Mouse (Mus musculus) G1E (cell line): ENCODE measurements at regions not wholly inside any gene's neighbourhood (a gene's known extent, or its start where the extent isn't known, plus 50 kb on each side); places are given as distances from the start of the nearest gene placed in this dataset.

Experiments used
- CTCF ChIP-seq: IDR thresholded peaks from 2 replicates; pipeline ENCODE4 v1.5.1; 2012; ENCODE audit warnings: low read depth, low read length, inconsistent platforms, mixed read lengths
- GATA1 ChIP-seq: IDR thresholded peaks from 2 replicates; pipeline ENCODE4 v1.6.1; 2012; ENCODE audit warnings: borderline replicate concordance, low read length, inconsistent platforms, mixed read lengths
- GATA2 ChIP-seq: IDR thresholded peaks from 2 replicates; pipeline ENCODE4 v1.6.1; 2012; ENCODE audit warnings: low read depth, low read length, inconsistent platforms, borderline replicate concordance
- POLR2AphosphoS5 ChIP-seq: IDR thresholded peaks from 2 replicates; pipeline ENCODE4 v1.6.1; 2012; ENCODE audit warnings: low read depth, low read length, inconsistent platforms; ENCODE audit not compliant: insufficient replicate concordance
- TAL1 ChIP-seq: conservative IDR thresholded peaks from 2 replicates; pipeline ENCODE4 v1.6.1; 2012; ENCODE audit warnings: low read depth, low read length, inconsistent platforms, mixed read lengths

DNA sequence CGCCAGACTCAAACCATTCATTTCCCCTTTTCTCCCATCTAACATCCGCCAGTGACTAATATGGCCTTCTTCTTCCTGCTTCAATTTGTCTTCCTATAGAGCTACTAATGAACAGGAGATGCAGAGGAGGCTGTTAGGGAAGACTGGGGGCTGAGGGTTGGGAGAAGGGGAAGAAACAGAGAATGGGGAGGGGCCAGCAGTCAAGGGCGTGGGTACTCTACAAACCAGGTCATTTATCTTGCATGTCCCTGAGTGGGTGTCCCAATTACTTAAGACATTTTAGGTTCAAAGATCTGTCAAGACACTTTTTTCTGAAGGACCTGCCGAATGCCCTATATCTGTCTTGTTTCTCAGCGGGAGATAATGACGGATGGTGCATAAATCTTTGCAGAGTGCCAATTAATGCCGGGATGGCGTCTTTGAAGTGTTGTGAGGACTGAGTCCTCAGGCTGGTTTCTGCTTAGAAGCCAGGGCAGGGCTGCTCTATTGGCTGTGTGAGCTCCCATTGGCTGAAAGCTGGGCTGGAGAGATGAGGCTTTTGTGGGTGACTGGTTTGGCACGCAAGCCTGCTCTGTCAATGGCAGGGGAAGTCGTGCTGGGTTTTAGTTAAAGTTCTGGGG lies 294.7 kb upstream of the Ppp2r3a start:
- TF ChIP-seq GATA1, result no peak
- TF ChIP-seq CTCF, result no peak
- no peak for TF ChIP-seq POLR2AphosphoS5
- TF ChIP-seq GATA2, result no peak
- no peak for TF ChIP-seq TAL1
